Mouse (Mus musculus) yolk sac, embryonic 10.5 days (tissue): ENCODE measurements at regions not wholly inside any gene's neighbourhood (a gene's known extent, or its start where the extent isn't known, plus 50 kb on each side); places are given as distances from the start of the nearest gene placed in this dataset.

ENCODE experiments used
- DNase-seq: peaks from one replicate; pipeline ENCODE4 v3.0.0-alpha.2; 2017; ENCODE audit warnings: low spot score

DNA sequence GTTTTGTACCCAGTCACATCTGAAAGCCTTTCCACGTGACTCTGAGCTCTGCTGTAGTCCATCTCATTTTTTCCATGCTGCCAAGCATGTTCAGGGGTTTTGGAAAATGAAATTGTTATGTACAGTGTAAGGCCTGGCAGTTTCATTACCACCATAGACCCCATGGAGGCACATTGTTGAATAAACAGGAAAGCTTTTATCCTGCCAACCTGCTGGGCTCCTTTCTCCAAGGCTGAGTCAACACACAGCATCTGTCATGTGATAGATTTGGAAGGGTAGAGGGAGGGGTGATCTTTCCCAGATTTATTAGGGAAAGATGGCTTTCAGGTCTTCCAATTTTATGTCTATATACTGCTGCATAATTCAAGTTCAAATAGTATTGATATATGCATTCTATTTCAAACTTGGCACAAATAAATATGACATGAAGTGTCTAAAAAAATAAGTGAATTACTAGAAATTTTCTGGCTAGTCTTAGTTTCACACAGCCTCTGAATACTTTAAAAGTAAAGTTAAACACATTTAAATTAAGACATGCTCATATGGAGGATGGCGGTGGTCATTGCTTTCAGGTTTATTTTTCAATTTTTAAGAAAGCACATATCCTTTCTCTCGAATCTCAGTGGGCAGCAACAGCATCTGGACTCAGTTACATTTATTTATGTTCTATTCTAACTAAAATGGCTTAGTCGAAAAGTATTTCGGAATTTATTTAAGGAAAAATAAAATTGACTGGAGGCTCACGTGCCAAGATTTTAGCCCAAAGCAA lies 942.1 kb upstream of the Flrt2 start:
- DNase-seq: no peak

DNA sequence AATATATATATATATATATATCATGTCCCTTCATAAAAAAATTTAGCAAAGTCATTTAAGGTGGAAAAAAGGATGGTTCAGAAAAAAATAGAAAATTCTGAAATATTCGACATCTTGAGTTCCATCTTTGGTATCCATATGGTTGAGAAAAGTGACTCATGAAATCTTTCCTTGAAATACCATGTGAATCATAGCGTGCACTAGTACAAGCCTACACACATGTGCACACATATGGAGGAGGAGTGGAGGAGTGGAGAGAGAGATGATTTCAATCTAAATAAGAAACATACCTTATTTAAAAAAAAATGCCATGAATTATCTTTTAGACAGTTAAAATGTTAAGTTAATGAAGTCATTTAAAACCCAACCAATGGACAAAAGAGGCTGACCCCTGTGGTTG lies 936.3 kb upstream of the Flrt2 start:
- no peak for DNase-seq

DNA sequence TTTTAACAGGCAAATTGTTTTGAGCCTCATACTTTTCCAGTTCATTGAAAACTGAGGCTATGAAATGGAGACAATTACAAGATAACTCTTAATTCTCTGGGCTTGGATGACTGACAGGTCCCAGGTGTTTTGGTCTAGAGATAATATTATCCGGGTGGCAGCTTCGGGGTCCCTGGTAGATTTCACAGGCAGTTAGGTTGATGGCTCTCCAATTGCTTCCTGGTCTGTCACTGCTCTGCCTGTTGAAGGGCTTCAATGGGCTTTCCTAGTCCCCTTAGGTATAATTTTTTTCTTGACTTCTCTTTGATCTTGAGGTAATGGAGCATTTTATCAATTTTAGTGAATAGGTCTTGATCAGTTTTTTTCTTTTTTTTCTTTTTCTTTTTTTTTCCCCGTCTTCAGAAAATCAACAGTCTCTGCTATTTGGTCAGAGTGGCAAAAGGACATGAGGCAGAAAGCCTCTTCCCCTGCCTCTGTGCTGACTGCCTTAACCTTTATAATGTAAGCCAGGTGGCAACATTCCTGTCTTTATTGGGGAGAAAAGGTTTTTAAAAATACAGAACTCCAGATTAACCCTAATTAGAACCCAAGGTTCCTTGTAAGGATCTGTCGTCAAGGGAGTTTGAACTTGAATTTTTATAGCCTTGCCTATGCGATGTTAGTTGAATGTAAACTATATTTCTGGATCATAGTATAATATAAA lies 896.0 kb upstream of the Flrt2 start:
- no peak for DNase-seq

- DNase-seq: no peak
Observed at GRCm38 (mm10) chr12:94804692-94805091, 887.3 kb upstream of the Flrt2 start.

DNA sequence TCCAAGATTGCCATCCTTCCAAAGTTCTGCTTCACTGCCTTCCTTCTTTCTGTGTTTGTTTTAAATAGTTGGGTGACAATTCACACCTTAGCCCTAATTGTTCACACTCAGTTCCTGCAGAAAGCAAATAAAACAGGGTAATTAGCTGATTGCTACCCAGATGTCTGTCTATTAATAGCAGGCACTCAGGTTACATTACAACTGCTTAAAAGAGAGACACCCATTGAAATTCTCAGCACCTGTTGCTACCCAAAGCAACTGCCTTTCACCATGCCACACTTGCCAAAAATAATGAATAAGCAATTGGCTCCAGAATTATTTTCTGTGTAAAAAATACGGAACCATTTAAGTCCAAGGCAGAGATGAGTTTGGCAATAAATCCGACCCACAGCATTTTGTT lies 860.6 kb upstream of the Flrt2 start:
- no peak for DNase-seq

DNA sequence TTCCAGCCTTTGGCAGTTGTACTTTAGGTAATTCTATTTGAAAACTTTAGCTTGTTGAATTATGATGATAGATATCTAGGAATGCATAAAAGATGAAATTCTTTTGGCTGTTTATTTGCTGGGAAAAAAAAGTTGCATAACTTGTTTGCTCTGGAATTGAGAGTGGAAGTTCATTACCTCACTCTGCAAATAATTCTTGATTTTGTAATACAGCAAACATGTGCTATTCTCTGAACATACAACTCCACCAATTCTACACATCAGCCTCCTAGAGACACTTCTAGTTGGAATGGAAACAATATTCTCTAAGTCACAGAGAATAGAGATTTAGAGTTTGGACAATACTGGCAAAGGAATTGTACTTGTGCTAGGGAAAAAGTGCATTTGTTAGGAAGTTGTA lies 829.3 kb upstream of the Flrt2 start:
- DNase-seq: no peak

- DNase-seq: no peak
Observed at GRCm38 (mm10) chr12:94910816-94911215, 781.2 kb upstream of the Flrt2 start.

GRCm38 (mm10) chr12:94943067-94943466 lies 749.0 kb upstream of the Flrt2 start:
- DNase-seq: no peak
